Mouse (Mus musculus) heart, postnatal 0 days (tissue): Measurements from ENCODE around the gene Psmb10. TPM values are rescaled to one million over a fixed set of nuclear protein-coding genes. Genes with fewer than 3 reads are reported as not detected.
A peak's percentile ranks its signal among the peaks of the same experiment; 100 is the strongest.

Source experiments
- ATAC-seq: fragments of 200-750 bp; cut with Nextera tagmentation; 2 replicates; pipeline ENCODE4 v1.8.0; 2017; ENCODE audit warnings: low read depth, moderate number of reproducible peaks, moderate library complexity; ENCODE audit not compliant: insufficient read depth
- DNase-seq: peaks from one replicate; pipeline ENCODE4 v3.0.0-alpha.2; 2016; ENCODE audit warnings: low spot score
- H3K27ac ChIP-seq: fragments of 300-500 bp; sonication (generic); 2 replicates; pipeline ENCODE4 v1.5.1; 2014; ENCODE audit warnings: low read depth, mild to moderate bottlenecking
- H3K27me3 ChIP-seq: fragments of 300-500 bp; sonication (generic); 2 replicates; pipeline ENCODE4 v1.6.1; 2014; ENCODE audit warnings: low read length, mixed read lengths; ENCODE audit not compliant: control insufficient read depth, insufficient read depth
- H3K36me3 ChIP-seq: fragments of 300-500 bp; sonication (generic); replicated peaks from 2 replicates; pipeline ENCODE4 v1.6.1; 2014; ENCODE audit warnings: low read length, mixed read lengths; ENCODE audit not compliant: control insufficient read depth, insufficient read depth
- H3K4me1 ChIP-seq: fragments of 300-500 bp; sonication (generic); 2 replicates; pipeline ENCODE4 v1.6.1; 2014; ENCODE audit warnings: antibody characterized with exemption; ENCODE audit not compliant: control insufficient read depth, insufficient read depth
- H3K4me2 ChIP-seq: fragments of 300-500 bp; sonication (generic); 2 replicates; pipeline ENCODE4 v1.6.1; 2014; ENCODE audit warnings: low read depth, mild to moderate bottlenecking, low read length, moderate library complexity
- H3K4me3 ChIP-seq: fragments of 300-500 bp; sonication (generic); 2 replicates; pipeline ENCODE4 v1.5.1; 2014; ENCODE audit warnings: low read depth, low read length
- H3K9ac ChIP-seq: fragments of 300-500 bp; sonication (generic); replicated peaks from 2 replicates; pipeline ENCODE4 v1.6.1; 2014; ENCODE audit warnings: low read depth, low read length, mixed read lengths
- H3K9me3 ChIP-seq: fragments of 300-500 bp; sonication (generic); replicated peaks from 2 replicates; pipeline ENCODE4 v1.6.1; 2016; ENCODE audit warnings: low read length; ENCODE audit not compliant: control insufficient read depth
- CTCF ChIP-seq: IDR thresholded peaks from 2 replicates; pipeline ENCODE4 v1.5.1; 2016; ENCODE audit warnings: antibody characterized with exemption, control low read depth, low read depth
- EP300 ChIP-seq: IDR thresholded peaks from 2 replicates; pipeline ENCODE4 v1.6.1; 2016; ENCODE audit warnings: antibody characterized with exemption, low read depth
- WGBS: fragments of 180-500 bp; shearing (Covaris S2); extraction: QIAGEN DNeasy Blood & Tissue Kit; methylation state at CpG from one replicate; pipeline ENCODE4 v1.1.7; 2014; 5-methylcytosine and 5-hydroxymethylcytosine counted together
- polyA plus RNA-seq: library from polyadenylated mRNA; unstranded; fragments of >200 nt; fragmentation: Nextera tagmentation; extraction: Ambion mirVana; gene quantifications from 2 replicates; pipeline ENCODE4 v1.2.1, GENCODE M21; 2015
- total RNA-seq: library from RNA; depleted of rRNA; stranded (reverse); fragments of >200 nt; gene quantifications from 2 replicates; pipeline ENCODE4 v1.2.3, GENCODE M21; 2014; ENCODE audit warnings: low replicate concordance

Gene Psmb10
- total and polyA plus RNA-seq, 2 experiments from 2014 or later: 87.4 to 95.3 TPM

DNA sequence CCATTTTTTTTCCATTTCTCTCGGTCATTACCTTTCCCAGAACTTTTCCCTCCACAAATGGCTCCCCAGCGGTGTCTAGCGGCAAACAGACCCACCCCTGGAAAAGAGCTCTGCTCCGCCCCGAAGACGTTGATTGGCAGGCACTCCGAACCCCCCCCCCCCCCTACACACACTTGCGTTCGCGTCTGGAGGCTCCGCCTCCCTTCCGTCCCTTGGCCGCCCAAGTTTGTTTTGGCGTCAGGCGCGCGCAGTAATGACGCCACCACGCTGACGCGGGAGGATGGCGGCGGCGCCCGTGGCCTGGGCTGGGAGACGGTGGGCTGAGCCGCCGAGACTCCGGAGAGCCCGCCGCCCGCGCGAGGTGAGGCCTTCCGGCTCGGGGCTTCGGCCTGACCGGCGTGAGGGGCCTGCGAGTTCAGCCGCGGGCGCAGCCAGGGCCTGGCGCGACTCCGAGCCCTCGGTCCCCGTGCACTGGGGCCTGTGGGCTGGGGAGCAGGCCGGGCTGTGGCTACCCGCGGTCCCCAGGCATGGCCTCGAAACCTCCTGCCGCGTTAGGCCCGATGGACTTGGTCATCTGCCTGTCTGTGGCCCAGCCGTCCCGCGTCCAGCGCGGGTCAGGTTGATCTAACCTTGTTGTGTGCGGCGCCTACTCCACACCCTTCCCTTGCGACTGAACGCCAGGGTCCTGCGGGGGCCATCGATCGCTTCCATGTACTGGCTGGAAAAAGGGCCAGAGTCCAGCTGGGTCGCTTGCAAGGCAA is 37.9 kb downstream of the Psmb10 start, which contains the start of gene Pskh1:
TSS of gene Pskh1 (plus strand) at position 262 of the 761 bp plus-strand sequence.
- H3K9ac ChIP-seq: peak within 1 kb of the TSS; percentile 97
- peak; percentile 96 for ATAC-seq
- H3K27ac ChIP-seq: peak within 1 kb of the TSS; percentile 94
- peaks cover 9% of the 10 kb centered on the region; the same call in 1 of the 2 replicates for H3K4me1 ChIP-seq
- peak; percentile 95 for DNase-seq
- no peaks in the 10 kb centered on the region for H3K27me3 ChIP-seq
- H3K9me3 ChIP-seq: no peaks in the 10 kb centered on the region
- under 1% methylated on average over 66 of the region's 68 CpGs for WGBS
- H3K36me3 ChIP-seq: no peaks in the 10 kb centered on the region
- peak within 1 kb of the TSS; percentile 91 for H3K4me3 ChIP-seq
- TF ChIP-seq EP300 (no peak), CTCF (no peak)
- H3K4me2 ChIP-seq: peak within 1 kb of the TSS; percentile 76

DNA sequence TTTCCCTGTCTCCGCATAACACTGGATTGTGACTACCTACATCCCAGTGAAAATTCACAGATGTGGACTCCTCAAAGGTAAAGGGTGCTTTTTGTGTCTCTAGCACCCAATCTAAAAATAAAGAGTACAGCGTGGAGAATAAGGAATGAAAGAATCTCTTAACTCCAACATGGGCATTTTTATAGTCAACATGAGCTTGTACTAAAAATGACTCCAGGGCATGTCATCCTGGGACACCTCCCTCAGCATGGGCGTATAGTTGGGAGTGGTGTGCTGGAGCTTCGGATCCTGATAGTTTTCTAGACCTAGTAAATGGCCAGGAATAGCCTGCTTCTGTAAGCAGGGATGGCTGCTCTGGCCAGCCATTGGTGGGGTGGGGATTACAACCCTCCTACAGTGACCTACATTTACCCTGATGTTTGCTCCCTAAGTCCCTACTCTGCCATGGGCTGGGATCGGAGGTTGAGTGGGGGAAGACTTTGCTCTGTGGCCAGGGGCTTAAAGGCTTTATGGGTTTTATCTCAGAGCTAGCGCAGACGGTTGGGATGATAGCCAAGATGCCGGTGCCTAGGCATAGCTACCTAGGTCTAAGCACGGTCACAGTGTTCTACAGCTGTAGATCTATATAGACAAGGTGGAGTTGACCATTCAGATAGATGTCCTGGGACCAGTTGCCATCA is 40.3 kb downstream of the Psmb10 start:
- WGBS: 65% methylated on average over 9 of the region's 9 CpGs
- H3K4me1 ChIP-seq: peaks cover 9% of the 10 kb centered on the region; the same call in 1 of the 2 replicates
- ATAC-seq (no peak), DNase-seq (no peak)
- no peaks in the 10 kb centered on the region for H3K27me3 ChIP-seq
- no peak overlapping the region for H3K9ac ChIP-seq
- H3K4me3 ChIP-seq: no peak overlapping the region
- H3K27ac ChIP-seq: no peak overlapping the region
- no peak overlapping the region for H3K4me2 ChIP-seq
- TF ChIP-seq CTCF (no peak), EP300 (no peak)
- H3K36me3 ChIP-seq: no peaks in the 10 kb centered on the region; the same call in 1 of the 2 replicates
- no peaks in the 10 kb centered on the region for H3K9me3 ChIP-seq

DNA sequence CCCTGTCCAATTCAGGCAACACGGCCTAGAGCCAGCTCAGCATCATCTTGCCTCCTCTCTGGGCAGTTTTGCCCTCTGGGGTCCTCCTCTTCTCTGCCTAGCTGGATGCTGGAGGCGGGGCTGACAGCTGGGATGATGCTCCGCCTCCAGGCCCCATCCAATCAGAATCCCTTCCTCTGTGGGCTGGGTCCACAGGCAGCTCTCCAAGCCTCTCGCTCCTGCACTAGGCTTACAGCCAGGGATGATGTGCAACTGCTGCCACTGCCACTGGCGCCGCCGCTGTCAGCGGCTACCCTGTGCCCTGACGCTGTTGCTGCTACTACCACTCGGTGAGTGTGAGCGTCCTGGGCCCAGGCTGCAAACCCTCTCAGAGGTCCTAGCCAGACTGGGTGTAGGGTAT is 44.9 kb downstream of the Psmb10 start, which contains the start of gene Nrn1l:
TSS of gene Nrn1l (plus strand) at position 229 of the 400 bp plus-strand sequence.
- Histone ChIP-seq H3K36me3 (peaks cover 45% of the 10 kb centered on the region), H3K9ac (no peak within 1 kb of the TSS), H3K4me3 (no peak within 1 kb of the TSS), H3K27me3 (no peaks in the 10 kb centered on the region), H3K27ac (no peak within 1 kb of the TSS), H3K4me1 (no peaks in the 10 kb centered on the region), H3K4me2 (no peak within 1 kb of the TSS), H3K9me3 (no peaks in the 10 kb centered on the region)
- ATAC-seq (peak; percentile 90), DNase-seq (peak; percentile 84)
- TF ChIP-seq EP300: no peak
- TF ChIP-seq CTCF: no peak
- 10% methylated on average over 11 of the region's 11 CpGs for WGBS

DNA sequence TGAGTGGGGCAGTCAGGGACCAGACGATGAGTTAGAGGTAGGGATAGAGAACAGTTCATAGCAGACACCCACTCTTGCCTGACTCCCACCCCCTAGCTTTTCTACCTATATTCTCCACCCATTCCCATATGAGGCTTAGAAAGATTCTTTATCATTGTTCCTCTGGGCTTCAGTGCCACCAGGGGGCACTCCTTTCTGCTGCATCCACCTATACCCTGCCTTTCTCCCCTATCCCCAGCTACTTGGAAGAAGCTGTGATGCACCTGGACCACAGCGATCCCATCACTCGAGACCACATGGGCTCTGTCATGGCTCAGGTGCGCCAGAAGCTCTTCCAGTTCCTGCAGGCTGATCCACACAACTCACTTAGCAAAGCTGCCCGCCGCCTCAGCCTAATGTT is 45.8 kb downstream of the Psmb10 start:
- ATAC-seq (no peak), DNase-seq (no peak)
- TF ChIP-seq CTCF (peak; percentile 40), EP300 (no peak)
- H3K4me1 ChIP-seq: no peaks in the 10 kb centered on the region
- no peak overlapping the region for H3K4me3 ChIP-seq
- H3K27ac ChIP-seq: no peak overlapping the region
- H3K36me3 ChIP-seq: peaks cover 54% of the 10 kb centered on the region
- H3K9ac ChIP-seq: no peak overlapping the region
- H3K9me3 ChIP-seq: no peaks in the 10 kb centered on the region
- 85% methylated on average over 6 of the region's 6 CpGs for WGBS
- no peak overlapping the region for H3K4me2 ChIP-seq
- no peaks in the 10 kb centered on the region for H3K27me3 ChIP-seq

DNA sequence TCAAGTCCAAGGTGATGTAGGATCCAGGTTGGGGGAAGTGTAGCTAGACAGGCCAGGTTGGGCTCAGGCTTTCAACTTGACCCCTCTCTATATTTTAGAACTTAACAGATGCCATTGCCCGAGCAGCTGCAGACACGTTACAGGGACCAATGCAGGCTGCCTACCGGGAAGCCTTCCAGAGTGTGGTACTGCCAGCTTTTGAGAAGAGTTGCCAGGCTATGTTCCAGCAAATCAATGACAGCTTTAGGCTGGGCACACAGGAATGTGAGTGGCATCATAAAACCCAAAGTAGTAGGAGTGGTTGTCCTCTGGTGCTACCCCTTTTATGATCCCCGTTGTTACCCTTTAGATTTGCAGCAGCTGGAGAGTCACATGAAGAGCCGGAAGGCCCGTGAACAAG is 47.4 kb downstream of the Psmb10 start:
- WGBS: 89% methylated on average over 6 of the region's 6 CpGs
- Histone ChIP-seq H3K36me3 (peaks cover 69% of the 10 kb centered on the region), H3K4me3 (no peak overlapping the region), H3K4me2 (no peak overlapping the region), H3K27me3 (no peaks in the 10 kb centered on the region), H3K9me3 (no peaks in the 10 kb centered on the region), H3K9ac (no peak overlapping the region), H3K27ac (no peak overlapping the region), H3K4me1 (no peaks in the 10 kb centered on the region)
- ATAC-seq (no peak), DNase-seq (no peak)
- TF ChIP-seq CTCF (no peak), EP300 (no peak)
